Mouse (Mus musculus) spleen, postnatal 14 days (tissue): ENCODE results near the gene Tfpt.
"Not testable (repeated sequence)": the region's sequence is repeated elsewhere in the genome, so short reads cannot be mapped to it uniquely, and the experiment has no call there.

Experiments
- DNase-seq, 2 experiments: peaks; one replicate each; pipeline ENCODE4 v3.0.0; 2021 to 2022; ENCODE audit warnings: low spot score in 2 of 2

The Tfpt gene

DNA sequence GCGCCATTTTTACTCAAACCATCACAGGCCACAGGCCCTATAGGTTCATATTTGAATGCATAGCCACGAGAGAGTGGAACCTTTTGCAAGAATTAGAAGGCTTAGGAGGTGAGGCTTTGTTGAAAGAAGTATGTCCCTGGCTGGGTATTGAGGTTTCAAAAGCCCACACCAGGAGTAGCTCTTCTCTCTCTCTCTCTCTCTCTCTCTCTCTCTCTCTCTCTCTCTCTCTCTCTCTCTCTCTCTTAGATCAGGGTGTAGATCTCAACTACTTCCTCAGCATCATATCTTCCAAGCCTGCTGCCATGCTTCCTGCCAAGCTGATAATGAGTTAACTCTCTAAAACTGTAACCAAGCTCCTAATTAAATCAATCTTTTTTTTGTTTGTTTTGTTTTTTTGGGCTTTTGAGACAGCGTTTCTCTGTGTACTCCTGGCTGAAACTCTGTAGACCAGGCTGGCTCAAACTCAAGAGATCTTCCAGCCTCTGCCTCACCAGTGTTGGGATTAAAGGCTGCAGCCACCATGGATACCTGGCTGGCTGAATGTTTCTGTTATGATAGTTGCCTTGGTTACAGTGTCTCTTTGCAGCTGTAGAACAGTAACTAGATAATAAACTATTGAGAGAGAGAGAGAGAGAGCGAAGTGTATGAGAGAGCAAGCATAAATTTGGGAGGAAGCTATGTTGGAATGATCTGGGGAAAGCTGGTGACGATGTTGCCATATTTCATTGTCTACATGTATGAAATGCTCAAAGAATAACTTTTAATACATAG lies 53.2 kb downstream of the Tfpt start:
- DNase-seq, result no peak

DNA sequence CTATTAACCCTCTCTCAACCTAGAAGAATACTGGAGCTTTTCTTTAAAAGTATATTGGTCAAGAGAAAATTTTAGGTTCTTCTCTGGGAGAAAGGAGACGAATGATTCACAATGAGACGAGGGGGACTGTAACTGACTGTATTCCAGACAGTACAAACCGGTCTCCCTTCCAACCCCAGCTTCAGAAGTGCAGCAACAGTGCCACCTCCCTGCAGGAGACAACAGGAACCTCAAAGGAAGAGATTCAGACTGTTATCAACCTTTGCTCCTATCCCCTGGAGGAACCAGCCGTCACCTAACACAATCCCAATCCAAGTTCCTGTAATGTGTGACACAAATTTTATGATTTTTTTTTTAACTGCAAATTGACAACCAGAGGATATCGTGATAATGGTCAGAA lies 55.5 kb downstream of the Tfpt start:
- DNase-seq, result no peak

DNA sequence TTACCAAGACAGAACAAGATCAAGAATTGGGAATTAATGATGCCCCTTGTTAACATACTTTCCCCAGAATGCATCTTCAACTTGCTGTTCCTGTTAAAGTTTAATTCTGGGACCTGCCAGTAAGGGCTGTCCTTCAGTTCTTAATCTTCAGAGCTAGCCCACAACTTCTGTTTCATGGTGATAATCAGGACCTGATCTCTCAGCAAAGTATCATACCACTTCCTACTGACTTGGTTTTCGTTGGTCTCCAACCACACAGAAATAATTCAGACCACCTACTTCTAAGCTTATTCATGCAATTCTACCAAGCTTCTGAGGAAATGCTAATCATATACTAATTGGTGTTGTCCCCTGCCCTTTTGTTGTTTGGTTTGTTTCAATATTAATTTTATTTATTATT lies 57.9 kb downstream of the Tfpt start:
- no peak for DNase-seq

DNA sequence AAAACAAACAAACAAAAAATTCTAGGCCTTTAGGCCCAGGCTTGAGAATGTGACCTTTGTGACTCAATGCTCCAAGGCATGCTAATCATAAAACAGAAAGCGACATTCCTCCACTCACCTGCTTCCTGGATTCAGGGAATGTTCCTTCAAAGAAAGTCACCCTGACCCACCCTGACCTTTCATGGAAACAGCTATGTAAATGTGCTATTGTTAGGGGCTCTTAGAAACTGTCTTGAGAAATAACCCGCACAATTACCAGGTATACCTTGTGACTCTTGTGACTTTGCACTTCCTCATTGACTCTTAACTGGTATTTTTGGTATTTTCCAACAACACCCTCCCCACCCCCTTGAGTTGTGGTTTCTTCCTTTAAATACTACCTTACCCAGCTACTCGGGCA lies 59.1 kb downstream of the Tfpt start:
- DNase-seq, result not testable (repeated sequence)
